11 mouse cellular contexts compared by ENCODE assay signal in the genomic region with DNA sequence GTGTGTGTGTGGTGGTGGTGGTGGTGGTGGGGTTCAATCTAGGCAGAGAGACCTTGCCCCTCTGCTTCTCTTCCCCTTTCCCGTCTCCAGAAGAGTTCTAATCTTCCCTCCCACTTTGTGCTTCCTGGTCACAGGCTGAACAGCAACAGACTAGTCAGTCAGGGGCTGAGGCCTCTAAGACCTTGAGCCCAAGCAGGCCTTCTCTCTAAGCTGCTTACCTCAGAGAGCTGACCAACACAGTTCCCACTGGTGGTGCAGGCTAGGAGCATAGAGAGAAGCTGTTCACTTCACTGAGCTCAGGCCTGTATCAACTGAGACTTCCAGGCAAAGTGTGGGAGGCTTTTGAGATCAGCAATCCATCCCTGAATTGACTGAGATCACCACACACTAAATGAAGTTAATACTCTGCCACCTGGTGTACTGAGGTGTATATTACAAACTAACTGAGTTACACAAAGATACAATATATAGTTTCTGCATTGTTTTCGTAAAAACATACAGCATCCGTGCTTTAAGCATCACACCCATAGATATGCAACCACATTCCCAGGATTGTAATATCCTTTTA.
DNase-seq lines count a peak whose midpoint lies in the region; ATAC-seq and TF ChIP-seq lines count a peak whose summit lies in the region.
"Had no signal": no experiment of that assay in that cellular context is flagged by ENCODE, and none has a peak within 500 bp of the region (broad histone marks: within the 10 kb centered on the region; RNA-seq: fewer than 3 reads in every experiment).

No protein-coding gene starts in this region.

- H3K36me3 ChIP-seq in forebrain, embryonic 12.5 days (replicated peaks): no peaks in the 10 kb centered on the region
- H3K36me3 ChIP-seq in forebrain, embryonic 11.5 days (ENCODE audit: control insufficient read depth, insufficient read depth, low read length): no peaks in the 10 kb centered on the region
- H3K36me3 ChIP-seq in lung, embryonic 14.5 days (ENCODE audit: insufficient read depth): no peaks in the 10 kb centered on the region
- H3K36me3 ChIP-seq in liver, embryonic 11.5 days (ENCODE audit: control insufficient read depth, insufficient read depth, low read length): no peaks in the 10 kb centered on the region
- H3K36me3 ChIP-seq: heart, embryonic 15.5 days had no signal

- no peaks in the 10 kb centered on the region for H3K9me3 ChIP-seq in forebrain, embryonic 12.5 days
- no peaks in the 10 kb centered on the region for H3K9me3 ChIP-seq in forebrain, embryonic 11.5 days (ENCODE audit: control insufficient read depth, low read length)
- no peaks in the 10 kb centered on the region for H3K9me3 ChIP-seq in lung, embryonic 14.5 days (ENCODE audit: low read depth, low read length)
- H3K9me3 ChIP-seq in liver, embryonic 11.5 days (ENCODE audit: control insufficient read depth, low read length): no peaks in the 10 kb centered on the region
- H3K9me3 ChIP-seq: heart, embryonic 15.5 days had no signal

- no peak overlapping the region for H3K9ac ChIP-seq in forebrain, embryonic 12.5 days
- H3K9ac ChIP-seq in forebrain, embryonic 11.5 days (ENCODE audit: low read length): no peak overlapping the region
- H3K9ac ChIP-seq in lung, embryonic 14.5 days: no peak overlapping the region
- H3K9ac ChIP-seq in liver, embryonic 11.5 days (ENCODE audit: low read depth, low read length): no peak overlapping the region
- H3K9ac ChIP-seq: heart, embryonic 15.5 days had no signal

- H3K4me1 ChIP-seq in forebrain, embryonic 12.5 days: peaks cover 11% of the 10 kb centered on the region; the same call in 1 of the 2 replicates
- no peaks in the 10 kb centered on the region for H3K4me1 ChIP-seq in forebrain, embryonic 11.5 days (replicated peaks; ENCODE audit: control insufficient read depth, insufficient read depth, low read length)
- no peaks in the 10 kb centered on the region for H3K4me1 ChIP-seq in lung, embryonic 14.5 days (ENCODE audit: insufficient read depth)
- no peaks in the 10 kb centered on the region for H3K4me1 ChIP-seq in liver, embryonic 11.5 days (replicated peaks; ENCODE audit: control insufficient read depth, insufficient read depth, low read length)
- H3K4me1 ChIP-seq: heart, embryonic 15.5 days had no signal

- no peak overlapping the region for H3K4me3 ChIP-seq in forebrain, embryonic 12.5 days (replicated peaks)
- H3K4me3 ChIP-seq in forebrain, embryonic 11.5 days (ENCODE audit: low read depth, low read length): no peak overlapping the region
- no peak overlapping the region for H3K4me3 ChIP-seq in lung, embryonic 14.5 days (ENCODE audit: low read depth, low read length)
- H3K4me3 ChIP-seq in liver, embryonic 11.5 days (ENCODE audit: low read depth, low read length): no peak overlapping the region
- H3K4me3 ChIP-seq: heart, embryonic 15.5 days had no signal

- TF ChIP-seq CTCF in lung, embryonic 14.5 days (IDR thresholded peaks at IDR 0.05; ENCODE audit: low read depth): no peak

- peak; percentile 46; the same call in 1 of the 2 replicates for ATAC-seq in forebrain, embryonic 12.5 days (ENCODE audit: low FRiP score)
- ATAC-seq in forebrain, embryonic 11.5 days (replicated peaks; ENCODE audit: low FRiP score): no peak
- ATAC-seq in lung, embryonic 14.5 days (ENCODE audit: insufficient read depth): no peak
- ATAC-seq in liver, embryonic 11.5 days (replicated peaks; ENCODE audit: low FRiP score): peak; percentile 49; the same call in 1 of the 2 replicates

- no peak overlapping the region for H3K27ac ChIP-seq in forebrain, embryonic 12.5 days
- H3K27ac ChIP-seq in forebrain, embryonic 11.5 days (ENCODE audit: low read depth, low read length): no peak overlapping the region
- no peak overlapping the region for H3K27ac ChIP-seq in lung, embryonic 14.5 days (ENCODE audit: low read depth)
- no peak overlapping the region for H3K27ac ChIP-seq in liver, embryonic 11.5 days (ENCODE audit: low read depth, low read length)
- H3K27ac ChIP-seq: heart, embryonic 15.5 days had no signal

- WGBS in forebrain, embryonic 12.5 days: 72% methylated on average over 3 of the region's 3 CpGs
- 83% methylated on average over 3 of the region's 3 CpGs for WGBS in forebrain, embryonic 11.5 days
- WGBS in lung, embryonic 14.5 days: 73% methylated on average over 3 of the region's 3 CpGs
- WGBS in liver, embryonic 11.5 days: 71% methylated on average over 3 of the region's 3 CpGs

- H3K27me3 ChIP-seq in forebrain, embryonic 12.5 days: no peaks in the 10 kb centered on the region; the same call in 1 of the 2 replicates
- no peaks in the 10 kb centered on the region for H3K27me3 ChIP-seq in forebrain, embryonic 11.5 days (ENCODE audit: control insufficient read depth, insufficient read depth, low read length)
- no peaks in the 10 kb centered on the region for H3K27me3 ChIP-seq in lung, embryonic 14.5 days (ENCODE audit: insufficient read depth, low read length)
- H3K27me3 ChIP-seq in liver, embryonic 11.5 days (replicated peaks; ENCODE audit: control insufficient read depth, insufficient read depth, low read length): no peaks in the 10 kb centered on the region
- H3K27me3 ChIP-seq: heart, embryonic 15.5 days had no signal

- DNase-seq in forebrain, embryonic 11.5 days (ENCODE audit: low spot score): no peak
- peak; percentile 21 for DNase-seq in lung, embryonic 14.5 days
- no peak for DNase-seq in lung, postnatal 4 days
- DNase-seq in liver, embryonic 11.5 days (ENCODE audit: low spot score): no peak
- peak; percentile 74 for DNase-seq in retina, postnatal 1 day
- no peak for DNase-seq in left cerebral cortex, postnatal 4 days
- DNase-seq in kidney, adult 9 months: no peak
- DNase-seq: cerebellum, adult 8-10 months; kidney, postnatal 14 days had no signal

- no peak overlapping the region for H3K4me2 ChIP-seq in forebrain, embryonic 12.5 days
- no peak overlapping the region for H3K4me2 ChIP-seq in forebrain, embryonic 11.5 days (ENCODE audit: low read depth, low read length, severe bottlenecking)
- no peak overlapping the region for H3K4me2 ChIP-seq in lung, embryonic 14.5 days
- H3K4me2 ChIP-seq in liver, embryonic 11.5 days: no peak overlapping the region
- H3K4me2 ChIP-seq: heart, embryonic 15.5 days had no signal

- intact Hi-C loops in left cerebral cortex, postnatal 4 days (cut with DNase I): loop anchor here (10.0 kb wide), 1 partner anchor 148 kb away; no protein-coding TSS in a partner anchor

Comparison
In these comparisons a context has a peak if more than half of its experiments do, and no peak if none do; other contexts are left out.
1. ATAC-seq: peak in forebrain, embryonic 12.5 days (single experiment) and liver, embryonic 11.5 days (single experiment); none in forebrain, embryonic 11.5 days (single experiment) and lung, embryonic 14.5 days (single experiment).
2. DNase-seq: peak in lung, embryonic 14.5 days (single experiment) and retina, postnatal 1 day (single experiment); none in forebrain, embryonic 11.5 days (single experiment), lung, postnatal 4 days (0 of 2), liver, embryonic 11.5 days (single experiment), left cerebral cortex, postnatal 4 days (single experiment) and kidney, adult 9 months (single experiment).